Mouse (Mus musculus): ENCODE results near the gene Zmynd8.

- no peak for TF ChIP-seq POLR2A (IDR thresholded peaks at IDR 0.05; ENCODE audit: control insufficient read depth, extremely low read depth, insufficient read depth, low read length, poor library complexity)
- no peak for TF ChIP-seq CTCF (IDR thresholded peaks at IDR 0.05; ENCODE audit: borderline replicate concordance, control insufficient read depth, extremely low read depth, insufficient read depth, low read length, poor library complexity)
Measured at GRCm38 (mm10) chr2:165866412-165866811, 32.4 kb downstream of the Zmynd8 start.

All from thymus, adult 2 months (tissue).